Mouse (Mus musculus) lung, postnatal 36 days (tissue): ENCODE measurements around the gene Ppfia1.

Source experiments
- DNase-seq: peaks from one replicate; pipeline ENCODE4 v3.0.0; 2022; ENCODE audit warnings: mixed read lengths

Gene Ppfia1

GRCm38 (mm10) chr7:144549904-144550566 is 3.5 kb downstream of the Ppfia1 start:
- peak; percentile 15 for DNase-seq

- DNase-seq = no peak
Observed at GRCm38 (mm10) chr7:144545231-144545630, 8.3 kb downstream of the Ppfia1 start.

GRCm38 (mm10) chr7:144541351-144541750 is 12.2 kb downstream of the Ppfia1 start:
- no peak for DNase-seq

- no peak for DNase-seq
Observed at GRCm38 (mm10) chr7:144539146-144539545, 14.4 kb downstream of the Ppfia1 start.

GRCm38 (mm10) chr7:144538030-144538644 is 15.4 kb downstream of the Ppfia1 start:
- DNase-seq = peak; percentile 25

GRCm38 (mm10) chr7:144536367-144536766 is 17.2 kb downstream of the Ppfia1 start:
- no peak for DNase-seq

- DNase-seq = no peak
Observed at GRCm38 (mm10) chr7:144534773-144535172, 18.8 kb downstream of the Ppfia1 start.

GRCm38 (mm10) chr7:144531585-144532378 is 21.7 kb downstream of the Ppfia1 start:
- DNase-seq = peak; percentile 20

GRCm38 (mm10) chr7:144529851-144530250 is 23.7 kb downstream of the Ppfia1 start:
- no peak for DNase-seq

GRCm38 (mm10) chr7:144527723-144528221 is 25.8 kb downstream of the Ppfia1 start:
- DNase-seq = peak; percentile 42

- DNase-seq = no peak
Observed at GRCm38 (mm10) chr7:144526649-144527048, 26.9 kb downstream of the Ppfia1 start.

GRCm38 (mm10) chr7:144524427-144525191 is 28.9 kb downstream of the Ppfia1 start:
- DNase-seq = no peak

GRCm38 (mm10) chr7:144523415-144523814 is 30.1 kb downstream of the Ppfia1 start:
- DNase-seq = no peak

GRCm38 (mm10) chr7:144521927-144522326 is 31.6 kb downstream of the Ppfia1 start:
- no peak for DNase-seq

GRCm38 (mm10) chr7:144519852-144520251 is 33.7 kb downstream of the Ppfia1 start:
- peak; percentile 62 for DNase-seq

GRCm38 (mm10) chr7:144516711-144517110 is 36.8 kb downstream of the Ppfia1 start:
- DNase-seq = no peak

GRCm38 (mm10) chr7:144509090-144509489 is 44.4 kb downstream of the Ppfia1 start:
- no peak for DNase-seq

GRCm38 (mm10) chr7:144506807-144507206 is 46.7 kb downstream of the Ppfia1 start:
- no peak for DNase-seq

- peak; percentile 7 for DNase-seq
Observed at GRCm38 (mm10) chr7:144503959-144504358, 49.6 kb downstream of the Ppfia1 start.

GRCm38 (mm10) chr7:144492931-144493330 is 60.6 kb downstream of the Ppfia1 start:
- DNase-seq = no peak

- DNase-seq = no peak
Observed at GRCm38 (mm10) chr7:144490201-144490873, 63.2 kb downstream of the Ppfia1 start.
